Comparison of ENCODE assay signal across 19 mouse cellular contexts in genomic region chr6:33264388-33264787, GRCm38 (mm10).
"Had no signal": no experiment of that assay in that cellular context is flagged by ENCODE, and none has a peak within 500 bp of the region (broad histone marks: within the 10 kb centered on the region; RNA-seq: fewer than 3 reads in every experiment).

No protein-coding gene starts in this region.

- H3K9ac ChIP-seq: intestine, embryonic 15.5 days; kidney, embryonic 15.5 days; liver, embryonic 13.5 days; midbrain, embryonic 12.5 days; midbrain, embryonic 15.5 days; neural tube, embryonic 12.5 days; neural tube, embryonic 15.5 days; stomach, embryonic 15.5 days had no signal

- DNase-seq: kidney, adult 11 months; kidney, adult 8-10 months; kidney, postnatal 25 days; layer of hippocampus, postnatal 36 days; liver, embryonic 13.5 days; right cerebral cortex, adult 18-20 months; right cerebral cortex, postnatal 14 days; spleen, adult 18-20 months; thymus, postnatal 25 days had no signal

- H3K27ac ChIP-seq: intestine, embryonic 15.5 days; kidney, embryonic 15.5 days; layer of hippocampus, adult 2 months; left cerebral cortex, adult 2 months; liver, embryonic 13.5 days; macrophage; midbrain, embryonic 12.5 days; midbrain, embryonic 15.5 days; neural tube, embryonic 12.5 days; neural tube, embryonic 15.5 days; stomach, embryonic 15.5 days had no signal

- H3K36me3 ChIP-seq: intestine, embryonic 15.5 days; neural tube, embryonic 12.5 days; stomach, embryonic 15.5 days had no signal

- H3K4me3 ChIP-seq: intestine, embryonic 15.5 days; kidney, embryonic 15.5 days; layer of hippocampus, adult 2 months; left cerebral cortex, adult 2 months; liver, embryonic 13.5 days; midbrain, embryonic 12.5 days; midbrain, embryonic 15.5 days; neural tube, embryonic 12.5 days; neural tube, embryonic 15.5 days; stomach, embryonic 15.5 days had no signal

- H3K4me2 ChIP-seq: intestine, embryonic 15.5 days; kidney, embryonic 15.5 days; liver, embryonic 13.5 days; midbrain, embryonic 12.5 days; midbrain, embryonic 15.5 days; neural tube, embryonic 12.5 days; neural tube, embryonic 15.5 days; stomach, embryonic 15.5 days had no signal

- H3K27me3 ChIP-seq: intestine, embryonic 15.5 days; kidney, embryonic 15.5 days; liver, embryonic 13.5 days; midbrain, embryonic 12.5 days; midbrain, embryonic 15.5 days; neural tube, embryonic 12.5 days; neural tube, embryonic 15.5 days; stomach, embryonic 15.5 days had no signal

- ATAC-seq: intestine, embryonic 15.5 days; midbrain, embryonic 15.5 days had no signal

- H3K4me1 ChIP-seq: intestine, embryonic 15.5 days; kidney, embryonic 15.5 days; midbrain, embryonic 15.5 days; neural tube, embryonic 12.5 days; neural tube, embryonic 15.5 days; stomach, embryonic 15.5 days had no signal

- H3K9me3 ChIP-seq: intestine, embryonic 15.5 days; kidney, embryonic 15.5 days; liver, embryonic 13.5 days; midbrain, embryonic 12.5 days; midbrain, embryonic 15.5 days; neural tube, embryonic 12.5 days; neural tube, embryonic 15.5 days; stomach, embryonic 15.5 days had no signal
